Mouse (Mus musculus) olfactory bulb, adult 2 months (tissue): Measurements from ENCODE around the gene Srsf3.

Experiments used
- CTCF ChIP-seq: fragments of 200-500 bp; IDR thresholded peaks from 2 replicates; pipeline ENCODE4 v1.5.1; 2012; ENCODE audit warnings: low read depth, mild to moderate bottlenecking, low read length, moderate library complexity; ENCODE audit not compliant: insufficient read depth
- POLR2A ChIP-seq: fragments of 200-500 bp; IDR thresholded peaks from 2 replicates; pipeline ENCODE4 v1.6.1; 2012; ENCODE audit warnings: mild to moderate bottlenecking, low read depth, low read length, moderate library complexity; ENCODE audit not compliant: insufficient read depth

- TF ChIP-seq CTCF (no peak), POLR2A (no peak)
These were observed 1.9 kb upstream of the Srsf3 start for GRCm38 (mm10) chr17:29030321-29031034.
